Mouse (Mus musculus) mouse embryonic stem cell (cell line): ENCODE measurements around the gene Irgc1.

Source experiments
- in situ Hi-C, 2 experiments: fragments of 300-500 bp; cut with MboI; formaldehyde crosslinking; loops; 1 replicate in 1 of 2; 3 replicates in 1 of 2; pipeline ENCODE4 v1.14.3; 2019 to 2020; ENCODE audit warnings: low sequenced_read_pairs in 2 of 2, low pct_unique_long_range_greater_than_20kb in 1 of 2, mixed read lengths in 1 of 2; ENCODE audit not compliant: unreplicated experiment in 1 of 2

The Irgc1 gene

DNA sequence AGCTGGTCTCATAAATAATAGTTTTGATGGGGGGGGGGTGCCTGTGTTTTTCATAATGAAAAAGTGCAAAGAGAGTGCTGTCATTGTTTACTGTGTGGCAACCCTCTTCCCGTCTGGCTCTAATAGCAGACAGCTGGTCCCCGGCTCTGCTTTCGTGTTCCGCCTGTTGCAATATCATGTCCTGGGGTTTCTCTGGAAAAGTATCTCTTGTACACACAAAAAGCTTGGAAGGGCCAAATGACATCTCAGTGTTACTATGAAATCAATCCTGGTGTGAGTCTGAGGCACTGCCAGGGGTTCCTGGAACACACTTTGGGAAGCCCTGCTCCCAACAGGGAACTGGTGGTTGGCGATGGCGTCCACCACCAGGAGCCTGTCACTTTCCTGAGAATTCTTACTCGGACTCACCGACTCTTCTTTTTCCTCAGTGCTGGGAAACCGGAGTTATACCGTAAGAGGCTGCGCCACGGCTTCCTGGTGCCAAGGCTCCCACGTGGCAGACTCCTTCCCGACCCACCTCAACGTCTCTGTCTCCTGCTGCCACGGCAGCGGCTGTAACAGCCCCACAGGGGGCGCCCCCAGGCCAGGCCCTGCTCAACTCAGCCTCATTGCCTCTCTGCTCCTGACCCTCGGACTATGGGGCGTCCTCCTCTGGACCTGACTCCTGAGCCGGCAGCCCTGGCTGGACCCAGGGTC is 22.9 kb upstream of the Irgc1 start:
- in situ Hi-C loops = loop anchor here in 1 of 2 experiments (5.0 kb wide), 2 partner anchors 38 to 57 kb away; partner anchors contain the start of gene Irgq

DNA sequence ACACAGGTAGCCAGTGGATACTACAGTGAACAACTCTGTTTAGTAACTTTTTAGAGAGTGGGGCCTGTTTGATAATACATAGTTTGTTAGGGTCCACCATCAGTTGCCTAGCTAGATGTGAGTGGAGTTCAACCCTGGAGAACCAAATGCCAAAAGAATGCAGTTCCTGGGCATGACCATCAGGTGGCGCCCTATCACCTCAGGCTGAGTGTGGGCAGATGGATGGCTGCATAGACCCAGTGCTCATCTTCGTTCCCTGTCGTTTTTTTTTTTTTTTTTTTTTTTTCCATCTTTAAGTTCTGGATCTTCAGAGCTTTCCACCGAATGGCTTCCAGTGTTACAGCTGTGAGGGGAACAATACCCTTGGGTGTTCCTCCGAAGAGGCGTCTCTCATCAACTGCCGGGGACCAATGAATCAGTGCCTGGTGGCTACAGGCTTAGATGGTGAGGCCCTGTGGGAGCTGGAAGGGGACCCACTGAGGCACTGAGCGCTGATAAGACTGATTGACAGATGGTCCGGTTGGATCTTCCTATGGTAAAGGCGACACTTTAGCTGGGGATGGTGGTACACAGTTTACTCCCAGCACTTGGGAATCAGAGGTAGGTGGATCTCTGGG is 21.9 kb upstream of the Irgc1 start:
- in situ Hi-C loops = loop anchor here in 1 of 2 experiments (5.0 kb wide), 1 partner anchor 37 kb away; no protein-coding TSS in a partner anchor

DNA sequence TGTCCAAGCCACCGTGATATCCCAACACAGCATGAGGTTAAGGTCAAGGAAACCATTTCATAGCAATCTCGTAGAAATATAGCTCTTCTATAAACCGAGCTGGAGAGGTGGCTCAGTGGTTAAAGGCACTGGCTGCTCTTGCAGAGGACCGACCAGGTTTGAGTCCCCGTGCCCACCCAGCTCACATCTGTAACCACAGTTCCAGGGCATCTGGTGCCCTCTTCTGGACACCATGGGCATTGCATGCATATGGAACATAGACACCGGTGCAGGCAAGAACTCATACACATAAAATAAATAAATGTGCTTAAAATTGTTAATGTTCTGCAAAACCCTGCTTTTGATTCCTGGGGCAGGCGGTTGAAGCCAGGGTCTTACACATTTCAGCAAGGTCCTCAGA is 20.8 kb upstream of the Irgc1 start:
- in situ Hi-C loops = loop anchor here in 1 of 2 experiments (5.0 kb wide), 1 partner anchor 36 kb away; no protein-coding TSS in a partner anchor

DNA sequence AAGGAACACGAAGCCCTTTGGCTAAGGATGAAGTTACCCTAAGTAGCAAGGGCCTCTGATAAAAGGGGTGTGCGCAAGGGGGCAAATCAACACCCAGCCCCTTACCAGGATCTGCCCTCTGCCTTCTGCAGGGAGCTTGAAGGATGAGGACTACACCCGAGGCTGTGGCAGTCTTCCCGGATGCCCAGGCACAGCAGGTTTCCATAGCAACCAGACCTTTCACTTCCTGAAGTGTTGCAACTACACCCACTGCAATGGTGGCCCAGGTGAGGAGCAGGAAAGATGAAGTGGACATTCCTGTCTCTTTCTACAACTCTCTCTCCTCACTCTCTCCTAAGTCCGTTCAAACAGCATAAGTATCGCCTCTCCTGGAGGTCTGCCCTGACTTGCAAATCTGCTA is 20.3 kb upstream of the Irgc1 start:
- in situ Hi-C loops = loop anchor here in 1 of 2 experiments (5.0 kb wide), 1 partner anchor 35 kb away; no protein-coding TSS in a partner anchor

DNA sequence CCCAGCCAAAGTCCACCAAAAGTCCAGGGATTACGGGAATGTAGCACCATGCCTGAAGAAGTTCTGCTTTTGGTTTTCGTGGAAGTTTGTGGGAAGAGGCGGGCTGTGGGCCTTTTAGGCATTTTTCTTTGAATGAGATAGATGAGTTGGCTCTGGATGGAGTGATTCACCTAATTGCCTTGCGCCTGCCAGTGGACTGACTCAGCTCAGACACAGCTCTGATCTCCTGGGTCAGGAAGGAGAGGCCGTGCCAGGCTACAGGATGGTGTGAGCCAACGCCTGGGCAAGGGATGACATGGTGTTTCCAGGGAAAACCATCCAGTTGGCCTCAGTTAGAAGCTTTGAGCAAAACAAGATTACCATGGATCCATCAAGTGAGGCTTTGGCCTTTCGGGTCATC is 18.3 kb upstream of the Irgc1 start:
- in situ Hi-C loops = loop anchor here in 1 of 2 experiments (5.0 kb wide), 1 partner anchor 33 kb away; no protein-coding TSS in a partner anchor

DNA sequence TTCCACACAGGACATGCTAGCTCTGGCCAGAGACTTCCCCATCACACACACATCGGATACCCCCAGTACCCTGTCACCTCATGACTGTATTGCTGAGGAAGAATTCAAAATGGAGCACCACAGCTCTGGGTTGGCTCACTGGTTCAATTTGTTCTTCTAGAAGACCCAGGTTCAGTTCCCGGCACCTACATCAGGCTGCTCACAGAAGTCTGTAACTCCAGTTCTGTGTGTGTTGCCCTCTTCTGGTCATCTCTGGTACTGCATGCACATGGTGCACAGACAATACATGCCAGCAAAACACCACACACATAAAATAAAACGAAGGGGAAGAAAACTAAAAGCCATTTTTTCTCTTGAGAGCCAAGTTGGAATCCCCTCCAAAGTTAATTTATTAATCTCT is 17.0 kb upstream of the Irgc1 start:
- in situ Hi-C loops = no loop called here

DNA sequence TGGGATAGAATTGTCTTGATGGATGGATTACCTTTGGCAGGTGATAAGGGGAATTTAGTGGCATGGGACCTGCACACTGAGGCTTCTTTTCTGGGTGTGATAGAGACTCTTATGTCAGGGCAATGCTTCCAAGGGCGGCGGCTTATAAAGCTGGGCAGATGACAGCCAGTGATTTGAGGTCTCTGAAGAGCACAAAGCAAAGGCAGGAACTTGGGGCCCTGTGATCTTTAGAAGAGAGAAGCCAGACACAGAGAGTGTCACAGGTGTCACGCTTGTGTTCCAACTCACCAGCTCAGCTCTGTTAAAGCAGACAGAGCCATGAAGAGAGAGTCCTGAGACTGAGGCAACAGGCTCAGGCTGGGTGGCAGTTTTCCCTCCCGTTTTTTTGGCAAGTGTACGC is 15.8 kb upstream of the Irgc1 start:
- in situ Hi-C loops = no loop called here

DNA sequence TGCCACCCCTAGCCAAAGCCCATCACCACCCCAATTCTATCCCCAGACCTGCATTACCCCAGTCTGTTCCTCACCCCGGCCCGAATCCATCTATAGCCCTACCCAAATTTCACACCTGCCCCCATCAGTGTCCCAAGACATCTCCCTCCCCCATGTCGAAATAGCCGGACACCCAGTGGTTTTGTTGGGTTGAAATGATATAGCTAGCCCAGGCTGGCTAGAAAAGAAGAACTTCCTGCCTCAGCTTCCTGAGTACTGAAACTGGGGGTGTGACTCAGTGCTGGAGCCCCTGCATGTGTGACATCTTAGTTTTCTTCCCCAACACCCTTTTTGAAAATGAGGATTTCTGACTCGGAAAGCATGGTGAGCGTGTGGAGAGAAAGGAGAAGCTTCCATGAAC is 14.7 kb upstream of the Irgc1 start:
- in situ Hi-C loops = no loop called here

DNA sequence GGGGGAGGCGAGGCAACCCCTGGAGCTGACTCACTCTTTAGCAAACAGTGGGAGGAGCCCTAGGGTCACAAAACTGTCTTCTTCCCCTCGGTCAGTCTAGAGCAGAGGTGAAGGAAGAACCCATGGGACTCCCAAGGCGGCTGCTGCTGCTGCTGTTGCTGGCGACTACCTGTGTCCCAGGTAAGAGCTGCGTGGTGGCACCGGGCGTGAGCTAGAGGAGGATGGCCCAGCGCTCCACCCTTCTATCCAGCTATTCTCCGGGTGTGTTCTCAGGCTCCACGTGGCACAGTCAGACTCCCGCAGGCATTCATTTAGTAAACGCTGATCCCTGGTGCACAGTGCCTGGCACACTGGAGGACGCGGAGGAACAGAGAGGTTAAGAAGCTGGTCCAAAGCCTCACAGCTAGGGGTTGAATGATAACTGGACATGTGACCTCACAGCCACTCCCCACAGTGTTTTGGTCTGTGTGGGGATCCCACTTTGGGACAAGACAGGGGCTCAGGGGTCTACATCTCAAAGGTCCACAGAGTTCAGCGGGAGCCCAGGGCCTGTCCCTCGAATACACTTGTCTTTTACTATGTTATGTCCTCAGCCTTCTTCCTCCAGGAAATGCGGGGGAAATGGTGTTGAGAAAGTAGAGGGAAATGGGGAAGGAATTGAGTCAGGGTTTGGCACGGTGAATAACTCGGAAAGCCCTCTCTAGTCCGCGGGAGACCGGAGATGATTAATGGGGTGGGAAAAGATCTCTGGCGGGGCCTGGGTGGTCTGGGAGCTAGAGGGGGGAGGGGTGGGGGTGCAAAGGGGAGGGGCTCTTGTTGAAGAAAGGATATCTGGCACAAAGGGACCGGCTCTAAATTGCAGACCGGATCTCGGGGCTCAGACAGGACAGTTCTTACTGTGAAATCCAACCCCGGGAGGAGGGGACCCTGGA is 10.6 kb upstream of the Irgc1 start, which contains the start of gene Plaur:
Gene Plaur (plus strand): TSS at position 97 of the 932 bp plus-strand sequence.
- in situ Hi-C loops = no loop called here

DNA sequence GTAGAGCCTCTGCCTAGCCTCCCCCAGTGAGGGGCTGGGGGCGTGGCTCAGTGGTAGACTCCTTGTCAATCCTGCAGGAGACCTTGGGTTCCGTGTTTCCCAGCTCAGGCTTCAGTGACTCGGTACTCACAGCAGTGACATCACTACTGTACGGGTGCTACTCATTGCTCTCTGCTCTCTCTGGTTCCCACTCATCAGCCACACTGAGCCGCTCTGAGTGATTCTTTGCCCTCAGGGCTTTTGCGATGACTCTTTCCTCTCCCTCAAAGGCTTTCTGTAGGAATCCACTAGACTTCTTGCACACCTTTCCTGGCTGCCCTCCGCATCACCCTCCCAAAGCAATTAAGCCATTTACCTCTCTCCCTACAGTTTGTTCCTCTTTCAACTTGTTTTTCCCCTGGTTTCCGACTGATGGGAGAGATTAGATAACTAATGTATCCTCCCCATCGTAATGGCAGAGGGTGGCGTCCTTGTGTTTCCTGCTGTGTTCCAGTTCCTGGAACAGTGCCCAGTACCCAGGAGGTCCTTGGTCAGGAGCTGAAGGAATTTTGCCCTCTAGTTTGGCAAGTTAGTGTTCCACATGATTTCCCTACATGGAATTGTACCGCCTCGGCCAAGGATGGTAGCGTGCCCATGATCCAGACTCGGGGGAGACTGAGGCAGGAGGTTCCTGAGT is 9.4 kb upstream of the Irgc1 start:
- in situ Hi-C loops = no loop called here

DNA sequence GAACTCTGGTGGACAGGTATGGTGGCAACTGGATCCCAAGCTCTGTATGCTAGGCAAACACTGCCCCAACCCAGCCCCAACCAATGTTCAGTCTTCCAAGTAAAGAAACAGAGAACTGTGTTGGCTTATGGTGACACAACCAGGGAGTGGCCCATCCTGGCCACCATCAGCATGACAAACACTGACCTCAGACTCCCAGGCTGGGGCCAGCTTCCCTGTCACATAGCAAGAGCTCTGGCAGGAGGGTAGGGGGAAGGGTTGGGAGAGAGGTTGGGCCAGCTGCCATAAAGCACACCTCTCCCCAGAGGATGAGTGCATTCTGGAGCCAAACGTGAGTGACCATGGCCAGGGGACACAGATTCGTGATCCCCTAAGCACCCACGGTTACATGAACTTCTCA is 7.7 kb upstream of the Irgc1 start:
- in situ Hi-C loops = no loop called here

DNA sequence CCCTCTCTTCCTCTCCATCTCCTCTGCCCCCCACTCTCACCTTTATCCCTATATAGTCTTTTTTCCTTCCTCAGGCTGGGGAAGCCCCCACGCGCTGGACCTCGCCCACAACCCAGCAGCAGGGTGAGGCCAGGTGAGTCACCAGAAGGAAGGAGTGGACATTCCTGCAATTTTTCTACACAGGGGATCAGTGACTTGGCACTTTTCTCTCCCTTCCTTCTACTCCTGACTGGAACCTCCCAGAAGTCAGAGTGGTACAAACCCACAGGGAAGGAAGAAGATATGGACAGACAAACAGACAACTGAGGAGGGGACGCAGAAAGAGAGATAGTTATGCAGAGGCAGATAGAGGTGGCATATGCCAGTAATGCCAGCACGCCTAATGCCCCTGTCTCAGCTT is 7.3 kb upstream of the Irgc1 start:
- in situ Hi-C loops = no loop called here

DNA sequence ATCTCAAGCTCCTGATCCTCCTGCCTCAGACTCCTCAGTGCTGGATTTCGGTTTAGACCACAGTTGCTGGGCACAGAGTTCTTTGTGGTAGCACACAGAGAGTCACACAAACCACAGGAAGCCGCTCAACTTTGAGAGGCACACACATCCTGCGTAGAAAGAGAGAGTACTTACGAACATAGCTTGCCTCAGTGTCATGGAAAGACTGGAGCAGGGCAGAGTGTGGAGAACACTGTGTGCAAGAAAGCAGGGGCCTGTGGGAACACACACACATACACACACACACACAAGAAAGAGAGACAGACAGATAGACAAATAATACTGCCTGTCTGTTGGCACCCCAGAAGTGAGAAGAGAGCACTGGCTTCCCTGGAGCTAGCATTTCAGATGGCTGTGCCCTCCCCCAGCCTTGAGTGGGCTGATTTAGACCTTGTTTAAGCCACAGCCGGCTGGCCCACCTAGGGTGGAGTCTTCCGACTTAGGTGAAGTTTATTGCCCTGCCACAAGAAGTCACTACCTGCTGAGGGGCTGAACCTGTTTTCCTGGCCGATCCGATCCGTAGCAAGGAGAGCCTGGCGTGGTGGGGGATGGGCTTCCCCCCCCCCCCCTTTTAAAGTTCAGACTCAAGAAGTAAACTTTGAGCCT is 5.8 kb upstream of the Irgc1 start:
- in situ Hi-C loops = no loop called here

DNA sequence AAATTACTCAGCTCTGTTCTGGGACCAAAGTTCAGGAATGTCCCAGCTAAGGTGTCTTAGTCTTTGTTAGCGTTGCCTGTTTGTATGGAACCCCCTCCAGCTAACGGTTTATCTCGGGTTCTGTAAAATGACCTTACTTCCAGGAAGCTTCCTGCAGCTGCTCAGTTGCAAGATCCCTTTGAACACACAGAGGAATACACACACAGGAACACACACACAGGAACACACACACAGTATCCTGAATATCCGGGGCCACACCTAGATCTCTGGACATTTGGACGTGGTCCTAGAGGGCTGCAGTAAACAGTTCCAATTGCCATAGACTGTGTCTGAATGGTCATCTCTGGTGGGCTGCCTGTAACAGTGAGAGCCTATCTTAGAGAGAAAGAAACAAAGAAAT is 3.6 kb upstream of the Irgc1 start:
- in situ Hi-C loops = no loop called here

DNA sequence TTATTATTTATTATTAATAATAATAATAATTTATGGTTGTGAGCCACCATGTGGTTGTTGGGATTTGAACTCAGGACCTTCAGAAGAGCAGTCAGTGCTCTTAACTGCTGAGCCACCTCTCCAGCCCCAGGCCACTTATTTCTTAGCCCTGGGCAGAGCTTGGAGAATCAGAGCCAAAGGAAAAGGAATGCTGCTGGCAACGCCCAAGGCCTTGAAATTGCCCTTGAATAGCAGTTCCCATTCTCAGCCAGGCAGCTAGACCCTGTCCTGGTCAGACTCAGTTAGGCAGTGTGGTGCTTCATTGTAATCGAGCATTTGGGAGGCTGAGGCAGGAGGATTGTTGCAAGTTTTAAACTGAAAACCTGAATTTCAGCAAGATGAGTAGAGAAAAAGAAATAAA is 2.1 kb upstream of the Irgc1 start:
- in situ Hi-C loops = no loop called here

DNA sequence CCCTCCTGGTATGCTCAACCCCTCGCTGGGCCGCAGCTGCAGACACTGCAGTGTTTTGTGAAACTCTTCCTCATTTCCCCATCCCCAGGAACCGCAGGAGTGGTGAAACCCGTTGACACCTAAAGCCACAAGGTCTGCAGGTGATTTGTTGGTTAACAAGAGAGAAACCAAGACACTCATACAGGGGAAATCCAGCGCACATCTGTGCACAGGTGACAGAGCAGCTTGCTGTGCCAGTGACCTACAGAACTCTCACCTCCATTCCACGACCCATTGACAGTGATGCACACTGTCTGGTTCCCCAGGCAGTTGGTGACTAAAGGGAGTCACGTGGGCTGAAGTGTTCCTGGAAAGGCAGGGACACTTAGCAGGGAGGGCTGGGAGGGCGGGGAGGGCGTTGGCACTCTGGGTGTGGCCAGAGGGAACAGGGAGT is 1.5 kb downstream of the Irgc1 start:
- in situ Hi-C loops = no loop called here

DNA sequence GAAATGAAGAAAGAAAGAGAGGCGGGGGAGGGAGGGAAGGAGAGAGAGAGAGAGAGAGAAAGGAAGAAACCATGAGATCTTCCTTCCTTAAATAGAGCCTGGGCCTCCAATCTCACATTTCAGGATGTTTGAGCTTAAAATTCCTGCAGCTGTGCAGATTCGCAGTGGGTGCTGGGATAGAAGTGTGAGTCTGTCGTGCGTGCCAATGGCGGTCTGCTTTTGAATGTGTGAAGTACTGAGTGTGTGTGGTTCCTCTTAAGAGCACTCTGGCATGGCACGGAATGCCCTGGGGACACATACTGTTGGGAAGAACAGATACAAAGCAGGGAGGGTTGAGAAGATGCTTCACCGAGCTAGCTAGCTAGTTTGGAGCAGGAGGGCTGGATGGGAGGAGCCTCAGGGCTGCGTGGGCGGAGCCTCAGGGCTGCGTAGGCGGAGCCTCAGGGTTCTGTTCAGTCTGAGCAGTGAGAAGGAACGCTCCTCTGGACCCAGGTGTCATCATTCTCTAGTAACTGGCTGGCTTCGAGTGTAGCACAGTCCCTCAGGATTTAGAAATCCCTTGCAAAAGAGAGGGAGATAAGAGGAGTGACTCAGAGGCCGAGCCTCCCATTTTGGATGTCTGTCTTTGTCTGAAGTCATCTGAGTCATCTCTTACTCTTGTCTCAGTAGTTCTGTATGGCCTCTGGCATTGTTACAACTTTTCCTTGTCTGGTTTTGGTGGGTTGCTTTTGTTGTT is 3.1 kb downstream of the Irgc1 start:
- in situ Hi-C loops = no loop called here
